Mouse (Mus musculus) cerebellum, adult 2 months (tissue): ENCODE data around the gene Ptpn3.

Experiments
- CTCF ChIP-seq: fragments of 200-500 bp; IDR thresholded peaks from 2 replicates; pipeline ENCODE4 v1.5.1; 2011; ENCODE audit warnings: low read depth, mild to moderate bottlenecking, control low read depth, low read length, moderate library complexity, borderline replicate concordance; ENCODE audit not compliant: insufficient read depth
- POLR2A ChIP-seq: fragments of 200-500 bp; IDR thresholded peaks from 2 replicates; pipeline ENCODE4 v1.6.1; 2011; ENCODE audit warnings: low read length, control low read depth, borderline replicate concordance; ENCODE audit not compliant: insufficient read depth

DNA sequence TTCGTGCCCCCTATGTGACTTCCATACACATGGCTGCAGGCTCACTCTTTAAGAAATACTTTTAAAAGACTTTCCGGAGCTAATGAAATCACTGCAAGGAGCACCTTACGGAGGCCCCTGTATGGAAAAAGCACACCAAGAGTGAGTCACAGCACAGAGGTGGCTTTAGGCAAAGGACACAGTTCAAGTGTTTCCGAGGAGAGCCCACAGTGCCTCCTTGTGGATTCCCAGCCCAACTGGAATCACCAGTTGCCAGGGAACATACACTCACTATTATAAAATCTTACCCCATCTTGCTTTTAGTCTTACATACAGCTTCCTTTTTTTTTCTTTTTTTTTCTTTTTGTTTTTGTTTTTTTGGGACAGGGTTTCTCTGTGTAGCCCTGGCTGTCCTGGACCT, 85.1 kb downstream of the Ptpn3 start:
- TF ChIP-seq CTCF (no peak), POLR2A (no peak)
